Mouse (Mus musculus) CH12F3 (cell line): Measurements from ENCODE around the gene Ift88.

Experiments
- in situ Hi-C: fragments of 300-500 bp; cut with MboI; formaldehyde crosslinking; loops from 2 replicates; pipeline ENCODE4 v1.14.3; 2020; ENCODE audit warnings: low sequenced_read_pairs

Ift88 gene

DNA sequence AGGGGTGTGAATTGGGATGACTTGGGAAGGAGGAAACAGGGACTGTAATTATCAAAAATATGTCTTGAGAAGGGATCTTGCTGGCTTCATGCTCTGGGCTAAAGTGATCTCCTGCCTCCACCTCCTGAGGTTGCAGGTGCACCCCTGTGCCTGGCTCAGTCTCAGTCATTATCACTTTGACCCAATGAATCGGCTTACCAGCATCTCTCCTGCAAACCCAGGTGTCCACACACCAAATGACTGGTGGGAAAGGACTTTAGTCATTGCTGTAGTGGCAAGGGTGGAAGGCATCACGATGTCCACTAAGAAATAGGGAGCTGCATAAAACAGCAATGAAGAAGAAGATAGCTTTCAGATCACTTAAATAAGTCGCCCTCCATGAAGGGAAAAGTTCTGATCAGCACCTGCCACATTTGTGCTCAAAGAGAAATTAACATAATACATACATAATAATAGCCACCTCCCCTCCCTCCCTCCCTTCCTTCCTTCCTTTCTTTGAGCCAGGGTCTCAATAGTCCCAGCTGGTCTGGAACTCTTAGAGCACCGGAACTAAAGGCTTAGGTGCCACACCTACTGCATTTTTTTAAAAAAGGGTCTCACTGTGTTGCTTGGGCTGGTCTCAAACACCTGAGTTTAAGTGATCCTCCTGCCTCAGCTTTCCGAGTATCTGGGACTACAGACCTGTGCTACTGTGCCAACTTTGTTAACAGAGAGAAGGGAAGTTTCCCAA lies 106.1 kb downstream of the Ift88 start:
- in situ Hi-C loops: no loop called here

DNA sequence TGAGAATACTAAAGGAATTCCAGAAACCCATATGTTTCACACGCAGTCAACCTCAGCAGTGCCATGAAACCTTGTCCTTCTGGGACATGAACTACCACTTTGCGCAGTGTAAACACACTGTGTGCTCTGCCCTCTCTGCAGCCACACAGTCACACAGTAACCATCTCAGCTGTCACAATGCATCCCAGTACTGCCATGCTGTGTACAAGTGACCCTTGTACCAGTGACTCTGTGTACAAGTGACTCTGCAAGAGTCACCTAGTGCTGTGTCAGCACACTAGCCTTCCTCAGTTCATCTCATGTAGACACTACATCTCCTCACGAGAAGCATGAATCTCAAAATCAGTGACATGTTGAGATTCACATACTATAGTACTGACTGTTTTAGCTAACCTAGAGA lies 108.7 kb downstream of the Ift88 start:
- in situ Hi-C loops: no loop called here

DNA sequence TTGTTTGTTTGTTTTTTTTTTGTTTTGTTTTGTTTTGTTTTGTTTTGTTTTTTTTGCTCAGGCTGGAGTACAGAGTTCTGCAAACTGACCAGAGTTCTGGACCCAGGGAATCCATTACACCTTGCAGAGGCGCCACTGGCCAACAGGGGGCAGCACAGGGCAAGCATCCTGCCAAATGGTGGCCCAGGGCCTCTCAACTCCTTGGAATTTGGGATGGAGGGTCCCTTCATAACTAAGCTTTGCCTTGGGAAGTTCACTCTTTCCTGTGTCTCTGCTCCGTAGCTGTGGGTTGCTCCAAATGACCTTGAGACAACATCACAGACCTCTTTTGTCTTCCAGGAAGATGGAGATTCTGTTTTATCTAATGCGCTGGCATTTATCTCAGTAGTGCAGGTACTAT lies 109.4 kb downstream of the Ift88 start:
- in situ Hi-C loops: no loop called here

- in situ Hi-C loops: no loop called here
Observed at GRCm38 (mm10) chr14:57533841-57534240, 110.0 kb downstream of the Ift88 start.

- in situ Hi-C loops: no loop called here
Observed at GRCm38 (mm10) chr14:57534346-57534745, 110.5 kb downstream of the Ift88 start.

- in situ Hi-C loops: no loop called here
Observed at GRCm38 (mm10) chr14:57534961-57535360, 111.1 kb downstream of the Ift88 start.

- in situ Hi-C loops: no loop called here
Observed at GRCm38 (mm10) chr14:57535646-57536045, 111.8 kb downstream of the Ift88 start.

GRCm38 (mm10) chr14:57536820-57537219 lies 113.0 kb downstream of the Ift88 start:
- in situ Hi-C loops: no loop called here

GRCm38 (mm10) chr14:57537261-57538015 lies 113.6 kb downstream of the Ift88 start:
- in situ Hi-C loops: no loop called here

DNA sequence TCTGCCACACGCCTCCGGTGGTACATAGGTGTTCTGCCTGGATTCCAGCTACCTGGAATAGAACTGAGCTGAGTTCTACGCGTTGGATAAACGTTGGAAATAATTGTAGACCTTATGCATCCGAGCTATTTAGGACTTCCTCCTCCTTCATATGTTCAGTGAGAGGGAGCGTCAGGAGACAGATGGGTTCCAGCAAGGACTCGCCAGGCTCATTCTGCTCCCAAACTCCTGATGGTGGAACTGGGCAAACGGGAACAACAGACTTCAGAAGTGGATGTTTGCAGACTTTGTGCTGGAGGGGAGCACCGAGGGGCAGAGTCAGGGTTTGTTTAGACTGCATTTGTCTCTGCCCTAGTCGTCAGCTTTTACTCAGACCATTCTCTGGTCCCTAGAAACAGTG lies 116.8 kb downstream of the Ift88 start:
- in situ Hi-C loops: no loop called here

DNA sequence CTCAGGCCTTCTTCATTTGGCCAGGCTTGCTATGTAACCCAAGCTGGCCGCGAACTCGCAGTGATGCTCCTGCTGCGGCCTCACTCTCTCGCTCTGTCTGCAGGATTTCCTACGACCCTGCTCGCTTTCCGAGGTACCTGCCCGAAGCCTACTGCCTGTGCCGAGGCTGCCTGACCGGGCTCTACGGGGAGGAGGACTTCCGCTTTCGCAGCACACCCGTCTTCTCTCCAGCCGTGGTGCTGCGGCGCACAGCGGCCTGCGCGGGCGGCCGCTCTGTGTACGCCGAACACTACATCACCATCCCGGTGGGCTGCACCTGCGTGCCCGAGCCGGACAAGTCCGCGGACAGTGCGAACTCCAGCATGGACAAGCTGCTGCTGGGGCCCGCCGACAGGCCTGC lies 118.4 kb downstream of the Ift88 start:
- in situ Hi-C loops: no loop called here

DNA sequence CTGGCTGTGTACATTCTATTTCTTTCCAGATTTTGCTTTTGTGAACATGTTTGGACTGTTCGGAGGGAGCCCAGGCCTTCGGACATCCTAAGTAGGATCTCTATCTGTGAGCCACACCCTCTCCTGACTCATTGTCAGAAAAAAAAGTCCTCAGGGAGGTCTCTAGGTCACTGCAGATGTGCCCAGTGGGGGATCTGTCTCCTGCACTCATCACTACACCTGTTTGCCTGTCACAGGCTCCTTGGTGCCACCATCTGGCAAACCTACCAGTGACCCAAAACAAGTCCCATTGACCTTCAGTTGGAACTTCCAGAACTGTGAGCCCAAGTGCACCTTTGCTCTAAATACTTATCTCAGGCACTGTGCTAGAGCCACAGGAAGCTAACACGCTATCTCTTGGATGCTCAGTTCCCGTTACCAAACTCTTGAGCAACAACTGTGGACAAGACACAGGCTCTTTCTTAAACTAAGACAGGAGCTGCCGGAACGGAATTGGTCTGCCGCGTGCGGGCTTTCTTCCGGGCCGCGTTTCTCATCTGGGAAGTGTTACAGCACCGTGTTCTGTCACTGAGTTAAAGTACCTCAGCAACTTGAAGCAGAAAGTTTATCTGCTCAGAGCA lies 119.7 kb downstream of the Ift88 start:
- in situ Hi-C loops: no loop called here

DNA sequence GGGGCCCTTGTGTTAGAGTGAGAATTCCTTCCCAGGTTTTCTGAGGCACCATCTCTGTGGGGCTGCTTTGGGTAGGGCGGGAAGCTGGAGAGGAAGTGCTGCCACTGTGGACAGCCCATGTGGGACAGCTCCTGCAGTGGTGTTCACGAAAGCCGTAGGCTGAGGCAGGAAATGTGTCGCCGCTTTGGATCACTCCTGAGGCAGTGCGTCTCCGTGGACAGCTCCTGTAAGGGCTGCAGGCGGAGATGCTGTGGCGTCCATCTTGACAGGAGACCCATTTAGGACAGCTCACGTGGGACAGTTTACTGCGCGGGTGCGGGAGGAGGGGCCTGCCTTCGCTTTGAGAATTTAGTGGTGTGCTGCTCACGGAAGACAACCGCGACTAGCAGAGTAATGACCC lies 121.7 kb downstream of the Ift88 start:
- in situ Hi-C loops: no loop called here

DNA sequence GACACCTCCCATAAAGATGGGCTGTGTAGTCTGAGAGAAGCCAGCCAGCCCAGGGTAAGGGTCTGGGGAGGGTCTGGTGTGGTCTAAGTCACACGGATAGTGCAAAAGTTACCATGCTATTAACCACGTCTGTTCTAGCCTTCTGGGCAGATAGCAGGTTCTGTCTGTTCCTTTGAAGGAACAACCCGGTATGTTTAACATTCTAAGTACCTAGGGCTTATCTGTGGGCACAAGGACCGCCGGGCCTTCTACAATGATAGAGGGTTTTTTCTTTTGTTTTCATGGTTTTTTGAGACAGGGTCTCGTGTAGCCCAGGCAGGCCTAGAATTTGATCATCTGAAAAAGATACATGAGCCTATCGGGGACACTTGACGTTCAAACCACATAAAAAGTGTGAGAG lies 122.3 kb downstream of the Ift88 start:
- in situ Hi-C loops: no loop called here

DNA sequence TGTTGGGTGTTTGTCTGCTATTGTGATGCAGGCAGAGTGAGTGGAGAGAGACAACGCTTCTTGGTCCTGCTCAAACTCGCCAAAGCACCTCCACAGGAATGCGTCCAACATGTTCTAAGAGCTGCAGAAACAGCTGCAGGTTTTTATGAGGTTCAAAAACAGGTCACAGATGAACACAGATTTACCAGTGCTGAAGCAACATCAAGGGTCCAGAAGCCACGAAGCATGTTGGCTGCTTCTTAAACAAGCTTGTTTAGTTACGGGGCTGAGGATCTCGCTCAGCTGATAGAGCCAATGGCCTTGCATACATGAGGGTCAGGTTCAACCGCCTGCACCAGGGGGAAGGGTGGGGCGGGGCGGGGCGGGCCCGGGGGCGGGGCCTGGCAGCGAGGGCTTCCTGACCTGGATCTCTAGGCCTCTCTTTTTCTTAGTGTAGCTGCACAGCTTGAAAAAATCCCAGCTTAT lies 122.7 kb downstream of the Ift88 start:
- in situ Hi-C loops: no loop called here

GRCm38 (mm10) chr14:57547062-57547461 lies 123.2 kb downstream of the Ift88 start:
- in situ Hi-C loops: no loop called here

DNA sequence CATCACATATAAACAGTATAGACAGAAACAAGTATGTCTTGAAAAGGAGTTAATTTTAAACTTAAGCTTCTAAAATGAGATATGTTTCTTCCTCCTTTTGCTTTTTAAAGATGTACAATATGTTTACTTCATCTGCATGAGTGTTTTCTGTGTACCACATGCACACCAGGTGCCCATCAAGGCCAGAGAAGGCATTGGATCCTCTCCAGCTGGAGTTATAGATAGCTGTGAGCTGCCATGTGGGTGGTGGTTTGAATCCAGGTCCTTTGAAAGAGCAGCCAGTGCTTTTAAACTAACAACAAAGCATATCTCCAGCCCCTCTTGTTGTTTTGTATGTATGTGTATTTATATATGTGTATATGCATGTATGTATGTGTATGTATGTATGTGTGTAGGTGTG lies 129.1 kb downstream of the Ift88 start:
- in situ Hi-C loops: no loop called here

DNA sequence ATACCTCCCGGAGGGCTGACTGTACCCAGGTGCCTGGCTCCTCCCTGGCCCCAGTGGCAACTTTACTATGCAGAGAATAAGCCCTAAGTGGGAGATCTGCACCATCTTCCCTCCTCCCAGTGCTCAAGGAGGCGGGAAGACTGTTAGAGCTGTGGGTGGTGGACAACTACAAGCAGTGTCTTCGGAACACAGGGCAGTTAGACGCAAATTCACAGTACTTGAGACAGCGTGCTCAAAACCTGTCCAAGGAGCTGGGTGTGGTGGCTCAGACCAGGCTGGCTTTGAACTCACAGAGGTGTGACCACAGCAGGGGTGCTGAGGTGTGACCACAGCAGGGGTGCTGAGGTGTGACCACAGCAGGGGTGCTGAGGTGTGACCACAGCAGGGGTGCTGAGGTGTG lies 130.6 kb downstream of the Ift88 start:
- in situ Hi-C loops: no loop called here

- in situ Hi-C loops: no loop called here
Observed at GRCm38 (mm10) chr14:57555471-57556070, 131.7 kb downstream of the Ift88 start.

- in situ Hi-C loops: no loop called here
Observed at GRCm38 (mm10) chr14:57556922-57557321, 133.1 kb downstream of the Ift88 start.

DNA sequence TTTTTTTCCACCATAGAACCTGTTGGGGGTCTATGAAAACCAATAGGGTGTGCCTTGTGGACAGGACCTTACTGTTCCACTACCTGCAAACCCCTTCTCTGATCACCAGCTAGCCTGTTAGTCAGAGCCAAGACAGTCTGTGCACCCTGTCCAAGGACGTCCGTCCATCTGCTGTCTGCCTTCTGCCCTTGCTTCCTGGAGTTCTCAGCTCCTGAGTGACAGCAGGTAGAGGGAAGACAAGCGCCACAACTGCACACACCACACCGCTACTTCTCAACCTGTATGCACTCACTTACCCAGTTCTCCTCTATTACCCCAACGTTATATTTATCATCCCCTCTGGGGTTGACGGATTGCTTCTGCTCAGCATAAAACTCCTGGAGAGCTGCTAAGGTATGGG lies 141.8 kb downstream of the Ift88 start:
- in situ Hi-C loops: no loop called here
